Mouse (Mus musculus) embryo, embryonic 9.5 days (tissue): ENCODE results near the gene Smg9.
A peak's percentile ranks its signal among the peaks of the same experiment; 100 is the strongest.

Experiments
- DNase-seq: peaks from one replicate; pipeline ENCODE4 v3.0.0-alpha.2; 2017; ENCODE audit errors: extremely low spot score

Smg9 gene

GRCm38 (mm10) chr7:24445266-24445926 is 46.0 kb downstream of the Smg9 start:
- no peak for DNase-seq

GRCm38 (mm10) chr7:24446697-24447340 is 47.4 kb downstream of the Smg9 start:
- no peak for DNase-seq

GRCm38 (mm10) chr7:24448782-24449517 is 49.5 kb downstream of the Smg9 start:
- no peak for DNase-seq

- DNase-seq: no peak
These were observed 51.2 kb downstream of the Smg9 start for GRCm38 (mm10) chr7:24450585-24451017.

GRCm38 (mm10) chr7:24451855-24452311 is 52.5 kb downstream of the Smg9 start, which contains the start of gene Irgc1:
Gene Irgc1 (minus strand): TSS chr7:24452297.
- no peak for DNase-seq

- DNase-seq: no peak
These were observed 54.8 kb downstream of the Smg9 start for GRCm38 (mm10) chr7:24454199-24454598.

- DNase-seq: no peak
These were observed 56.3 kb downstream of the Smg9 start for GRCm38 (mm10) chr7:24455726-24456125.

GRCm38 (mm10) chr7:24457726-24458370 is 58.4 kb downstream of the Smg9 start:
- no peak for DNase-seq

- no peak for DNase-seq
These were observed 60.0 kb downstream of the Smg9 start for GRCm38 (mm10) chr7:24459440-24459839.

GRCm38 (mm10) chr7:24459843-24460242 is 60.4 kb downstream of the Smg9 start:
- DNase-seq: no peak

- no peak for DNase-seq
These were observed 62.1 kb downstream of the Smg9 start for GRCm38 (mm10) chr7:24461376-24462051.

GRCm38 (mm10) chr7:24462388-24463319 is 63.2 kb downstream of the Smg9 start, which contains the start of gene Plaur:
Gene Plaur (plus strand): TSS chr7:24462484.
- DNase-seq: peak; percentile 51

- DNase-seq: no peak
These were observed 67.4 kb downstream of the Smg9 start for GRCm38 (mm10) chr7:24466835-24467234.

GRCm38 (mm10) chr7:24467886-24468285 is 68.5 kb downstream of the Smg9 start:
- DNase-seq: no peak

GRCm38 (mm10) chr7:24469126-24469525 is 69.7 kb downstream of the Smg9 start:
- no peak for DNase-seq

- no peak for DNase-seq
These were observed 70.9 kb downstream of the Smg9 start for GRCm38 (mm10) chr7:24470356-24470755.
